Mouse (Mus musculus): ENCODE measurements at regions not wholly inside any gene's neighbourhood (a gene's known extent, or its start where the extent isn't known, plus 50 kb on each side); places are given as distances from the start of the nearest gene placed in this dataset.
A peak's percentile ranks its signal among the peaks of the same experiment; 100 is the strongest.

- ATAC-seq (ENCODE audit: low read depth) = no peak
- H3K9ac ChIP-seq = no peak overlapping the region
- H3K27me3 ChIP-seq = no peaks in the 10 kb centered on the region
- peaks cover 10% of the 10 kb centered on the region; the same call in 1 of the 2 replicates for H3K4me1 ChIP-seq (replicated peaks)
- 24% methylated on average over 2 of the region's 2 CpGs for WGBS
- H3K27ac ChIP-seq (replicated peaks) = no peak overlapping the region
- no peak overlapping the region for H3K4me2 ChIP-seq
- H3K36me3 ChIP-seq = no peaks in the 10 kb centered on the region
- H3K9me3 ChIP-seq = no peaks in the 10 kb centered on the region
- no peak overlapping the region for H3K4me3 ChIP-seq
Measured at GRCm38 (mm10) chr17:27339261-27339660, 135.0 kb upstream of the Lemd2 start.

- H3K36me3 ChIP-seq = no peaks in the 10 kb centered on the region
- no peaks in the 10 kb centered on the region for H3K27me3 ChIP-seq
- H3K4me1 ChIP-seq (replicated peaks) = peaks cover 10% of the 10 kb centered on the region; the same call in 1 of the 2 replicates
- no peak overlapping the region for H3K9ac ChIP-seq
- no peak overlapping the region for H3K4me3 ChIP-seq
- no peaks in the 10 kb centered on the region for H3K9me3 ChIP-seq
- ATAC-seq (ENCODE audit: low read depth) = no peak
- no peak overlapping the region for H3K4me2 ChIP-seq
- no peak overlapping the region for H3K27ac ChIP-seq (replicated peaks)
- WGBS = 65% methylated on average over 4 of the region's 4 CpGs
Measured at GRCm38 (mm10) chr17:27335621-27336020, 131.4 kb upstream of the Lemd2 start.

GRCm38 (mm10) chr17:27333593-27333992, 129.3 kb upstream of the Lemd2 start:
- Histone ChIP-seq H3K4me2 (no peak overlapping the region), H3K9me3 (no peaks in the 10 kb centered on the region), H3K36me3 (no peaks in the 10 kb centered on the region), H3K4me3 (no peak overlapping the region), H3K27ac (replicated peaks) (no peak overlapping the region), H3K27me3 (no peaks in the 10 kb centered on the region), H3K9ac (no peak overlapping the region), H3K4me1 (replicated peaks) (peaks cover 10% of the 10 kb centered on the region)
- ATAC-seq (ENCODE audit: low read depth) = no peak
- 77% methylated on average over 16 of the region's 16 CpGs for WGBS

- Histone ChIP-seq H3K27ac (replicated peaks) (no peak overlapping the region), H3K4me3 (no peak overlapping the region), H3K9ac (no peak overlapping the region), H3K4me1 (replicated peaks) (peaks cover 10% of the 10 kb centered on the region), H3K27me3 (no peaks in the 10 kb centered on the region), H3K36me3 (no peaks in the 10 kb centered on the region), H3K4me2 (no peak overlapping the region), H3K9me3 (no peaks in the 10 kb centered on the region)
- 78% methylated on average over 6 of the region's 6 CpGs for WGBS
- no peak for ATAC-seq (ENCODE audit: low read depth)
Measured at GRCm38 (mm10) chr17:27333141-27333540, 128.9 kb upstream of the Lemd2 start.

- no peak overlapping the region for H3K4me3 ChIP-seq
- peaks cover 10% of the 10 kb centered on the region for H3K4me1 ChIP-seq (replicated peaks)
- H3K9ac ChIP-seq = no peak overlapping the region
- no peaks in the 10 kb centered on the region for H3K9me3 ChIP-seq
- WGBS = 84% methylated on average over 4 of the region's 4 CpGs
- no peak overlapping the region for H3K4me2 ChIP-seq
- ATAC-seq (ENCODE audit: low read depth) = no peak
- no peaks in the 10 kb centered on the region for H3K36me3 ChIP-seq
- H3K27ac ChIP-seq (replicated peaks) = no peak overlapping the region
- H3K27me3 ChIP-seq = 0 out of 2 replicates have a peak, but pooled peaks cover 5% of the 10 kb centered on the region
Measured at GRCm38 (mm10) chr17:27332076-27332475, 127.8 kb upstream of the Lemd2 start.

GRCm38 (mm10) chr17:27331630-27332029, 127.4 kb upstream of the Lemd2 start:
- H3K4me3 ChIP-seq = no peak overlapping the region
- no peaks in the 10 kb centered on the region for H3K9me3 ChIP-seq
- WGBS = 82% methylated on average over 5 of the region's 5 CpGs
- no peak overlapping the region for H3K9ac ChIP-seq
- H3K27me3 ChIP-seq = peaks cover 7% of the 10 kb centered on the region; the same call in 1 of the 2 replicates
- ATAC-seq (ENCODE audit: low read depth) = no peak
- peaks cover 10% of the 10 kb centered on the region for H3K4me1 ChIP-seq (replicated peaks)
- H3K4me2 ChIP-seq = no peak overlapping the region
- no peaks in the 10 kb centered on the region for H3K36me3 ChIP-seq
- H3K27ac ChIP-seq (replicated peaks) = no peak overlapping the region

GRCm38 (mm10) chr17:27329791-27330190, 125.5 kb upstream of the Lemd2 start:
- 66% methylated on average over 6 of the region's 6 CpGs for WGBS

GRCm38 (mm10) chr17:27329183-27329582, 124.9 kb upstream of the Lemd2 start:
- no peak overlapping the region for H3K4me2 ChIP-seq
- H3K27ac ChIP-seq (replicated peaks) = no peak overlapping the region
- H3K9me3 ChIP-seq = no peaks in the 10 kb centered on the region
- H3K36me3 ChIP-seq = no peaks in the 10 kb centered on the region
- no peak overlapping the region for H3K9ac ChIP-seq
- H3K4me3 ChIP-seq = no peak overlapping the region
- whole genome bisulfite sequencing = 90% methylated on average over 8 of the region's 8 CpGs
- H3K4me1 ChIP-seq (replicated peaks) = peaks cover 13% of the 10 kb centered on the region
- no peak for ATAC-seq (ENCODE audit: low read depth)
- peaks cover 32% of the 10 kb centered on the region for H3K27me3 ChIP-seq

More at GRCm38 (mm10) chr17:27329791-27330190, 125.5 kb upstream of the Lemd2 start:
- Histone ChIP-seq H3K4me3 (no peak overlapping the region), H3K9ac (no peak overlapping the region), H3K4me2 (no peak overlapping the region), H3K36me3 (no peaks in the 10 kb centered on the region), H3K27ac (replicated peaks) (no peak overlapping the region), H3K9me3 (no peaks in the 10 kb centered on the region), H3K4me1 (replicated peaks) (peaks cover 13% of the 10 kb centered on the region), H3K27me3 (peaks cover 26% of the 10 kb centered on the region)
- ATAC-seq (ENCODE audit: low read depth) = no peak

- H3K27ac ChIP-seq (replicated peaks) = no peak overlapping the region
- peak overlapping the region; percentile 47 for H3K4me2 ChIP-seq
- H3K36me3 ChIP-seq = no peaks in the 10 kb centered on the region
- peaks cover 13% of the 10 kb centered on the region for H3K4me1 ChIP-seq (replicated peaks)
- H3K4me3 ChIP-seq = peak overlapping the region; percentile 21
- H3K9ac ChIP-seq = no peak overlapping the region
- peak; percentile 71 for ATAC-seq (ENCODE audit: low read depth)
- no peaks in the 10 kb centered on the region for H3K9me3 ChIP-seq
- WGBS = 4% methylated on average over 18 of the region's 18 CpGs
- H3K27me3 ChIP-seq = peaks cover 32% of the 10 kb centered on the region
Measured at GRCm38 (mm10) chr17:27325002-27325460, 120.8 kb upstream of the Lemd2 start.

GRCm38 (mm10) chr17:27323513-27323912, 119.2 kb upstream of the Lemd2 start:
- Histone ChIP-seq H3K9ac (no peak overlapping the region), H3K4me2 (no peak overlapping the region), H3K27me3 (peaks cover 32% of the 10 kb centered on the region), H3K9me3 (no peaks in the 10 kb centered on the region), H3K4me3 (no peak overlapping the region), H3K36me3 (no peaks in the 10 kb centered on the region), H3K27ac (replicated peaks) (no peak overlapping the region), H3K4me1 (replicated peaks) (peaks cover 10% of the 10 kb centered on the region)
- WGBS = 84% methylated on average over 2 of the region's 2 CpGs
- ATAC-seq (ENCODE audit: low read depth) = no peak

GRCm38 (mm10) chr17:27322891-27323509, 118.7 kb upstream of the Lemd2 start:
- no peaks in the 10 kb centered on the region for H3K9me3 ChIP-seq
- no peak overlapping the region for H3K4me2 ChIP-seq
- WGBS = 85% methylated on average over 6 of the region's 6 CpGs
- no peaks in the 10 kb centered on the region for H3K36me3 ChIP-seq
- no peak overlapping the region for H3K27ac ChIP-seq (replicated peaks)
- H3K27me3 ChIP-seq = peaks cover 32% of the 10 kb centered on the region
- H3K4me3 ChIP-seq = no peak overlapping the region
- ATAC-seq (ENCODE audit: low read depth) = no peak
- H3K4me1 ChIP-seq (replicated peaks) = peaks cover 15% of the 10 kb centered on the region
- H3K9ac ChIP-seq = no peak overlapping the region

GRCm38 (mm10) chr17:27318969-27319695, 114.9 kb upstream of the Lemd2 start:
- H3K9ac ChIP-seq = no peak overlapping the region
- H3K27me3 ChIP-seq = no peaks in the 10 kb centered on the region; the same call in 1 of the 2 replicates
- no peak for ATAC-seq (ENCODE audit: low read depth)
- WGBS = 81% methylated on average over 7 of the region's 7 CpGs
- no peak overlapping the region for H3K4me3 ChIP-seq
- H3K36me3 ChIP-seq = no peaks in the 10 kb centered on the region
- H3K9me3 ChIP-seq = no peaks in the 10 kb centered on the region
- peaks cover 39% of the 10 kb centered on the region for H3K4me1 ChIP-seq (replicated peaks)
- H3K4me2 ChIP-seq = no peak overlapping the region
- no peak overlapping the region for H3K27ac ChIP-seq (replicated peaks)

Data from neural tube, embryonic 13.5 days (tissue).